ENCODE assay signal across 19 mouse cellular contexts in genomic region chr19:42071221-42071620, GRCm38 (mm10). TPM values are rescaled to one million over a fixed set of nuclear protein-coding genes. Genes with fewer than 3 reads are reported as not detected.
DNase-seq lines count a peak whose midpoint lies in the region; ATAC-seq and TF ChIP-seq lines count a peak whose summit lies in the region.
"Had no signal": no experiment of that assay in that cellular context is flagged by ENCODE, and none has a peak within 500 bp of the region (broad histone marks: within the 10 kb centered on the region; RNA-seq: fewer than 3 reads in every experiment).

No protein-coding gene starts in this region.

- DNase-seq in forebrain, postnatal 0 days = peak; percentile 8
- no peak for DNase-seq in left cerebral cortex, adult 2 months (ENCODE audit: extremely low spot score in 1 of 2, low spot score in 2 of 2)
- no peak for DNase-seq in left cerebral cortex, postnatal 36 days (ENCODE audit: low spot score in 2 of 2)
- DNase-seq in brain, adult 2 months (ENCODE audit: low read depth, low spot score) = peak; percentile 23
- peak; percentile 56 for DNase-seq in lung, postnatal 10 days
- no peak for DNase-seq in neural tube, embryonic 10.5 days (ENCODE audit: extremely low spot score, low spot score)
- no peak for DNase-seq in layer of hippocampus, postnatal 14 days (ENCODE audit: low spot score in 2 of 2)
- DNase-seq: gastrocnemius, postnatal 14 days; retina, postnatal 1 day; thymus, postnatal 4 days had no signal

- H3K27ac ChIP-seq in forebrain, postnatal 0 days (ENCODE audit: low read depth, low read length) = no peak overlapping the region
- H3K27ac ChIP-seq in forebrain, embryonic 16.5 days (ENCODE audit: low read length) = no peak overlapping the region
- no peak overlapping the region for H3K27ac ChIP-seq in left cerebral cortex, adult 2 months
- H3K27ac ChIP-seq: forebrain, embryonic 13.5 days; hindbrain, embryonic 10.5 days; limb, embryonic 10.5 days; neural tube, embryonic 13.5 days had no signal

- intact Hi-C loops in left cerebral cortex, adult 2 months (cut with DNase I) = no loop called here
- intact Hi-C loops in left cerebral cortex, postnatal 36 days (cut with DNase I) = no loop called here

- no peak overlapping the region for H3K4me2 ChIP-seq in forebrain, postnatal 0 days (ENCODE audit: low read depth)
- no peak overlapping the region for H3K4me2 ChIP-seq in forebrain, embryonic 16.5 days (ENCODE audit: low read length)
- H3K4me2 ChIP-seq: forebrain, embryonic 13.5 days; heart, embryonic 11.5 days; neural tube, embryonic 13.5 days had no signal

- H3K9me3 ChIP-seq in forebrain, postnatal 0 days (ENCODE audit: low read length) = no peaks in the 10 kb centered on the region
- H3K9me3 ChIP-seq in forebrain, embryonic 16.5 days (ENCODE audit: control insufficient read depth, low read length) = no peaks in the 10 kb centered on the region
- H3K9me3 ChIP-seq: forebrain, embryonic 13.5 days; hindbrain, embryonic 10.5 days; limb, embryonic 10.5 days; neural tube, embryonic 13.5 days had no signal

- no peak for ATAC-seq in forebrain, postnatal 0 days
- no peak for ATAC-seq in forebrain, embryonic 16.5 days
- ATAC-seq: forebrain, embryonic 13.5 days; midbrain, embryonic 16.5 days had no signal

- H3K27me3 ChIP-seq in forebrain, postnatal 0 days (ENCODE audit: insufficient read depth, low read length) = no peaks in the 10 kb centered on the region
- no peaks in the 10 kb centered on the region for H3K27me3 ChIP-seq in forebrain, embryonic 16.5 days (replicated peaks; ENCODE audit: control insufficient read depth, insufficient read depth, low read length)
- H3K27me3 ChIP-seq: forebrain, embryonic 13.5 days; neural tube, embryonic 13.5 days had no signal

- 68% methylated on average over 7 of the region's 7 CpGs for WGBS in forebrain, postnatal 0 days
- 77% methylated on average over 7 of the region's 7 CpGs for WGBS in forebrain, embryonic 16.5 days

- peak; percentile 35; the same call in 1 of the 2 replicates for TF ChIP-seq CTCF in forebrain, postnatal 0 days (IDR thresholded peaks at IDR 0.05; ENCODE audit: low read depth)
- peak; percentile 33 for TF ChIP-seq CTCF in left cerebral cortex, adult 2 months (IDR thresholded peaks at IDR 0.05)

- no peak overlapping the region for H3K9ac ChIP-seq in forebrain, postnatal 0 days
- H3K9ac ChIP-seq in forebrain, embryonic 16.5 days (replicated peaks; ENCODE audit: low read depth, low read length) = no peak overlapping the region
- H3K9ac ChIP-seq: forebrain, embryonic 13.5 days; neural tube, embryonic 13.5 days had no signal

- peaks cover 30% of the 10 kb centered on the region for H3K36me3 ChIP-seq in forebrain, postnatal 0 days (ENCODE audit: insufficient read depth)
- H3K36me3 ChIP-seq in forebrain, embryonic 16.5 days (ENCODE audit: control insufficient read depth, insufficient read depth) = peaks cover 8% of the 10 kb centered on the region

- H3K4me3 ChIP-seq in forebrain, postnatal 0 days (ENCODE audit: low read depth, low read length) = no peak overlapping the region
- no peak overlapping the region for H3K4me3 ChIP-seq in forebrain, embryonic 16.5 days (replicated peaks; ENCODE audit: low read length)
- H3K4me3 ChIP-seq in left cerebral cortex, adult 2 months = no peak overlapping the region
- H3K4me3 ChIP-seq: forebrain, embryonic 13.5 days; hindbrain, embryonic 10.5 days; limb, embryonic 10.5 days; neural tube, embryonic 13.5 days had no signal

- no peaks in the 10 kb centered on the region for H3K4me1 ChIP-seq in forebrain, postnatal 0 days (ENCODE audit: insufficient read depth)
- H3K4me1 ChIP-seq in forebrain, embryonic 16.5 days (replicated peaks; ENCODE audit: control insufficient read depth, insufficient read depth, low read length) = no peaks in the 10 kb centered on the region
- H3K4me1 ChIP-seq: forebrain, embryonic 13.5 days; limb, embryonic 10.5 days; neural tube, embryonic 13.5 days had no signal

RNA-seq across cellular contexts. Expression of gene Morn4, which starts 14.9 kb away (rescaled TPM):
- total RNA-seq in forebrain, postnatal 0 days (2014; rRNA removed) = 55.9 and 57.0 TPM in 2 replicates
- polyA plus RNA-seq in forebrain, postnatal 0 days (2015; fragmentation: Nextera tagmentation; extraction: Ambion mirVana) = 150 and 167 TPM in 2 replicates
- 181 and 182 TPM in 2 replicates for polyA plus RNA-seq in forebrain, embryonic 16.5 days (2015; fragmentation: Nextera tagmentation; extraction: Ambion mirVana)
- 10 to 100 TPM; 64.0 to 66.2 TPM for total RNA-seq in left cerebral cortex, adult 2 months (2021)
- 10 to 100 TPM; 67.8 to 75.3 TPM for total RNA-seq in left cerebral cortex, postnatal 36 days (2021)
- total RNA-seq in layer of hippocampus, postnatal 14 days (2021) = 10 to 100 TPM; 60.5 to 64.9 TPM

RNA-seq across cellular contexts. Expression of gene Pi4k2a, which starts 19.0 kb away (rescaled TPM):
- 13.7 and 16.3 TPM in 2 replicates for total RNA-seq in forebrain, postnatal 0 days (2014; rRNA removed)
- 29.7 and 34.1 TPM in 2 replicates for polyA plus RNA-seq in forebrain, postnatal 0 days (2015; fragmentation: Nextera tagmentation; extraction: Ambion mirVana)
- 28.8 and 31.9 TPM in 2 replicates for polyA plus RNA-seq in forebrain, embryonic 16.5 days (2015; fragmentation: Nextera tagmentation; extraction: Ambion mirVana)
- 10 to 100 TPM; 65.6 to 67.3 TPM for total RNA-seq in left cerebral cortex, adult 2 months (2021)
- 10 to 100 TPM; 63.6 to 72.2 TPM for total RNA-seq in left cerebral cortex, postnatal 36 days (2021)
- total RNA-seq in layer of hippocampus, postnatal 14 days (2021) = 10 to 100 TPM; 54.0 to 54.7 TPM

RNA-seq across cellular contexts. Expression of gene 4933411K16Rik, which starts 19.2 kb away (rescaled TPM):
- 0.15 and 0.24 TPM in 2 replicates for total RNA-seq in forebrain, postnatal 0 days (2014; rRNA removed)
- not detected in 2 replicates for polyA plus RNA-seq in forebrain, postnatal 0 days (2015; fragmentation: Nextera tagmentation; extraction: Ambion mirVana)
- polyA plus RNA-seq in forebrain, embryonic 16.5 days (2015; fragmentation: Nextera tagmentation; extraction: Ambion mirVana) = not detected in 2 replicates
- total RNA-seq in left cerebral cortex, adult 2 months (2021) = 1 to 10 TPM in 1 of 2 experiments, under 1 TPM in 1; 0.75 to 1.2 TPM
- total RNA-seq in left cerebral cortex, postnatal 36 days (2021) = under 1 TPM; 0.62 to 0.86 TPM
- total RNA-seq in layer of hippocampus, postnatal 14 days (2021) = 1 to 10 TPM; 1.3 to 1.5 TPM
- total RNA-seq: common myeloid progenitor, adult 5-6 weeks had no signal
- polyA plus RNA-seq: embryonic facial prominence, embryonic 14.5 days; forebrain, embryonic 13.5 days; heart, embryonic 11.5 days; hindbrain, embryonic 10.5 days; midbrain, embryonic 16.5 days; neural tube, embryonic 13.5 days had no signal

RNA-seq across cellular contexts. Expression of gene Hoga1, which starts 25.8 kb away (rescaled TPM):
- total RNA-seq in forebrain, postnatal 0 days (2014; rRNA removed) = 3.3 and 3.6 TPM in 2 replicates
- 2.8 and 3.5 TPM in 2 replicates for polyA plus RNA-seq in forebrain, postnatal 0 days (2015; fragmentation: Nextera tagmentation; extraction: Ambion mirVana)
- 0.66 and 0.82 TPM in 2 replicates for polyA plus RNA-seq in forebrain, embryonic 16.5 days (2015; fragmentation: Nextera tagmentation; extraction: Ambion mirVana)
- 1 to 10 TPM; 4.1 to 4.2 TPM for total RNA-seq in left cerebral cortex, adult 2 months (2021)
- 1 to 10 TPM; 3.4 to 4.2 TPM for total RNA-seq in left cerebral cortex, postnatal 36 days (2021)
- 1 to 10 TPM; 7.3 to 9.8 TPM for total RNA-seq in layer of hippocampus, postnatal 14 days (2021)
- total RNA-seq: common myeloid progenitor, adult 5-6 weeks had no signal

RNA-seq across cellular contexts. Expression of gene Ankrd2, which starts 35.4 kb away (rescaled TPM):
- total RNA-seq in forebrain, postnatal 0 days (2014; rRNA removed) = 0.69 TPM in 1 of 2 replicates, not detected in the other
- 1.2 and 1.4 TPM in 2 replicates for polyA plus RNA-seq in forebrain, postnatal 0 days (2015; fragmentation: Nextera tagmentation; extraction: Ambion mirVana)
- 0.30 and 0.51 TPM in 2 replicates for polyA plus RNA-seq in forebrain, embryonic 16.5 days (2015; fragmentation: Nextera tagmentation; extraction: Ambion mirVana)
- total RNA-seq in left cerebral cortex, adult 2 months (2021) = under 1 TPM in 1 of 2 experiments, not detected in 1; 0.42 TPM
- total RNA-seq in left cerebral cortex, postnatal 36 days (2021) = not detected
- total RNA-seq in layer of hippocampus, postnatal 14 days (2021) = under 1 TPM; 0.30 to 0.45 TPM
- total RNA-seq: common myeloid progenitor, adult 5-6 weeks had no signal
- polyA plus RNA-seq: heart, embryonic 11.5 days; hindbrain, embryonic 10.5 days; limb, embryonic 10.5 days had no signal

Comparison
In these comparisons a context has a peak if more than half of its experiments do, and no peak if none do; other contexts are left out.
1. DNase-seq: peak in forebrain, postnatal 0 days (single experiment), brain, adult 2 months (single experiment) and lung, postnatal 10 days (single experiment); none in left cerebral cortex, adult 2 months (0 of 2), left cerebral cortex, postnatal 36 days (0 of 2), neural tube, embryonic 10.5 days (single experiment) and layer of hippocampus, postnatal 14 days (0 of 2).